Mouse (Mus musculus) myocyte (in vitro differentiated cells): ENCODE results near the gene Gm10024.

Experiments
- E2F4 ChIP-seq: IDR thresholded peaks from one replicate; pipeline ENCODE4 v1.6.1; 2011; ENCODE audit warnings: mild to moderate bottlenecking, control low read depth, moderate library complexity; ENCODE audit not compliant: insufficient read depth
- MAX ChIP-seq: IDR thresholded peaks from one replicate; pipeline ENCODE4 v1.6.1; 2011; ENCODE audit warnings: low read depth, mild to moderate bottlenecking, control low read depth
- MYOD1 ChIP-seq, 3 experiments: IDR thresholded peaks; one replicate each; pipeline ENCODE4 v1.6.1; 2011; ENCODE audit warnings: control low read depth in 2 of 3, low read depth in 2 of 3, mild to moderate bottlenecking in 2 of 3, moderate library complexity in 1 of 3; ENCODE audit not compliant: insufficient read length in 2 of 3, control insufficient read depth in 1 of 3
- POLR2A ChIP-seq: IDR thresholded peaks from one replicate; pipeline ENCODE4 v1.6.1; 2011; ENCODE audit warnings: low read depth, mild to moderate bottlenecking, control low read depth, moderate library complexity; ENCODE audit not compliant: insufficient read length
- POLR2AphosphoS2 ChIP-seq: IDR thresholded peaks from one replicate; pipeline ENCODE4 v1.6.1; 2011; ENCODE audit warnings: low read depth, control low read depth; ENCODE audit not compliant: insufficient read length
- SRF ChIP-seq: IDR thresholded peaks from one replicate; pipeline ENCODE4 v1.6.1; 2011; ENCODE audit warnings: low read depth; ENCODE audit not compliant: control insufficient read depth, insufficient read length
- TCF12 ChIP-seq: IDR thresholded peaks from one replicate; pipeline ENCODE4 v1.6.1; 2011; ENCODE audit warnings: mild to moderate bottlenecking, control low read depth; ENCODE audit not compliant: poor library complexity, insufficient read depth, severe bottlenecking
- TCF3 ChIP-seq: IDR thresholded peaks from one replicate; pipeline ENCODE4 v1.6.1; 2011; ENCODE audit warnings: low read depth, control low read depth; ENCODE audit not compliant: insufficient read length
- USF1 ChIP-seq: IDR thresholded peaks from one replicate; pipeline ENCODE4 v1.6.1; 2011; ENCODE audit warnings: low read depth, mild to moderate bottlenecking, control low read depth, moderate library complexity

DNA sequence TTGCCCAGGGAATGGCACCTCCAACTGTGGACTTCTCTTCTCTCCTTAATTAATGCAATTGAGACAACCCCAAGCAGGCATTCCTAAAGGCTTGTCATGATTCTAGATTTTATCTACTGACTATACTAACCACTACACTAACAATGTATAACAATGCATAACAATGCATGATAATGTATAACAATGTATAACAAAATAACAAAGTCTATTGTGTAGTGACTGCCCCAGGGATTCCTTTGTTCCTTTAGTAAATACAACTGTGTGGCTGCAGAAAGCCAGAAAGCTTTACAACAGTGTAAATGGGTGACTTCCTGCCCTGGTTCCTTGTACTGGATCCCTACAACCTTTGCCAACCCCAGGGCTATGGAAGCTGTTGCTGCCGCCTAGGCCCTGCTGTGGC, 24.7 kb downstream of the Gm10024 start:
- TF ChIP-seq POLR2A = no peak
- TF ChIP-seq MAX = no peak
- no peak for TF ChIP-seq TCF12
- TF ChIP-seq TCF3 = no peak
- TF ChIP-seq POLR2AphosphoS2 = no peak
- no peak for TF ChIP-seq USF1
- no peak for TF ChIP-seq SRF
- no peak for TF ChIP-seq MYOD1 (IDR thresholded peaks at IDR 0.05; ENCODE audit: control insufficient read depth in 1 of 3, insufficient read length in 2 of 3, low read depth in 2 of 3)
- no peak for TF ChIP-seq E2F4
